Mouse (Mus musculus): ENCODE measurements around the gene Klk1b24. TPM values are rescaled to one million over a fixed set of nuclear protein-coding genes. Genes with fewer than 3 reads are reported as not detected.
"Not testable (repeated sequence)": the region's sequence is repeated elsewhere in the genome, so short reads cannot be mapped to it uniquely, and the experiment has no call there.

Klk1b24 gene
- not detected in 2 replicates for polyA plus RNA-seq (2015; fragmentation: Nextera tagmentation; extraction: Ambion mirVana)

DNA sequence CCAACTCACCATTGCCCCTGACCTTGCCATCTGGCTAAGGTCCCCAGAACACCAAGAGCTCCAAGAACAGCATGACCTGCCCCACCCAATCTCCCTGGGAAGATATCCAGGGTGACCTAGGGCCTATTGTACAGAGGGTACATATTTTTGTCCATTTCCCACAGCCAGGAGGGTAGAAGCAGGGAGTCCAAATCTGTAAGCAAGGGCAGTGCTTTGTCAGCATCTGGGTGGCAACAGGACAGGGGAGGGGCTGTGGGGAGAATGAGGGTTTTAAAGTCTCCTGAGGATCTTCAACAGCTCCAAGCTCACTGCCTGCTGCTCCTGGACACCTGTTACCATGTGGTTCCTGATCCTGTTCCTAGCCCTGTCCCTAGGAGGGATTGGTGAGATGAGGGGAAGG, at the start of gene Klk1b24:
Gene Klk1b24 (plus strand): TSS at position 301 of the 400 bp plus-strand sequence.
- not testable (repeated sequence) for H3K27me3 ChIP-seq; H3K27ac ChIP-seq (replicated peaks); H3K9me3 ChIP-seq (replicated peaks); ATAC-seq (ENCODE audit: insufficient read depth); H3K9ac ChIP-seq; H3K4me3 ChIP-seq (replicated peaks); H3K4me1 ChIP-seq (replicated peaks); H3K36me3 ChIP-seq (replicated peaks); H3K4me2 ChIP-seq

- Histone ChIP-seq H3K4me3 (replicated peaks) (no peak overlapping the region), H3K9ac (no peak overlapping the region), H3K27me3 (no peaks in the 10 kb centered on the region), H3K27ac (replicated peaks) (no peak overlapping the region), H3K36me3 (replicated peaks) (no peaks in the 10 kb centered on the region), H3K9me3 (replicated peaks) (no peaks in the 10 kb centered on the region), H3K4me1 (replicated peaks) (no peaks in the 10 kb centered on the region), H3K4me2 (no peak overlapping the region)
- 54% methylated on average over 9 of the region's 9 CpGs for WGBS (ENCODE audit: insufficient replicate concordance)
- ATAC-seq (ENCODE audit: insufficient read depth), result no peak
These were observed 8.6 kb upstream of the Klk1b24 start for GRCm38 (mm10) chr7:44179299-44180045.

DNA sequence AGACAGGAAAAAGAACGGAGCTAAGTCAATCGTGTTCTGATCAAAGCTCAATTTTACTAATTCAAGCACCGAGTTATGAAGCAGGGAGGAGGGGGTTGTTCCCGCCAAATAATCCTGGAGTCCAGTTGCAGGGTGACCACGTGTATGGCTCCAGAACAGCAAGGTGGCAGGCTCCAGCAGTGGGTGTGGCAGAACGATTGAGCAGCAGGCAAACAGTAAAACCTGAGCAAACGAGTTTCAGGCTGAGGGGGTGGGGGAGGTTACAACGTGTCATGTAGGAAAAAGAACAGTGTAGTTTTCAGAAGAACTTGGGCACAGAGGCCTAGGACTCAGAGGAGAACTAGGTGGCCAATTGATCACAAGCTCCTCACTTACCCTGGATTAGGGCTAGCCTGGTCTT, 1.5 kb upstream of the Klk1b24 start:
- not testable (repeated sequence) for H3K27me3 ChIP-seq; H3K4me3 ChIP-seq (replicated peaks); H3K36me3 ChIP-seq (replicated peaks); ATAC-seq (ENCODE audit: insufficient read depth); H3K9ac ChIP-seq; H3K4me1 ChIP-seq (replicated peaks); H3K27ac ChIP-seq (replicated peaks); H3K9me3 ChIP-seq (replicated peaks); H3K4me2 ChIP-seq
- WGBS (ENCODE audit: insufficient replicate concordance), result 53% methylated on average over 8 of the region's 8 CpGs

DNA sequence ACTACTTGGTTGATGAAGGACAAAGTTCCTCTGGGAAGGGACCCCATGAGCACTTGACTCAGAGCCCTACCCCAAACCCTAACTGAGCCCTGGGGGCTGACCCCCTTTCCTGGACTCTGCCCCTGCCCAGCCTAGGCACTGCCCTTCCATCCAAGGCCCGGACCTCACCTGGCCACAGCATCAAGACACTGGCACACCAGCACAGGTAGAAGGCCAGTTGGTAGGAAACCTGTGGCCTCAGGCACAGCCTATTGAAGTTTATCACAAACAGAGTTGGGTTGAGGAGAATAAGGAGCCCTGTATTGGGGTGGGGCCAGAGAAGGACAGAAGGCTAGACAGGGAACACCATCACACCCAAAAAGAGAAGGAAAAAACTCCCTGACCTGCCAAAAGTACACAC, 5.4 kb downstream of the Klk1b24 start:
- not testable (repeated sequence) for ATAC-seq (ENCODE audit: insufficient read depth); H3K4me1 ChIP-seq (replicated peaks); H3K4me3 ChIP-seq (replicated peaks); H3K9me3 ChIP-seq (replicated peaks); H3K4me2 ChIP-seq; H3K27ac ChIP-seq (replicated peaks); H3K9ac ChIP-seq; H3K27me3 ChIP-seq; H3K36me3 ChIP-seq (replicated peaks)
- WGBS (ENCODE audit: insufficient replicate concordance), result 35% methylated on average over 1 of the region's 1 CpGs

DNA sequence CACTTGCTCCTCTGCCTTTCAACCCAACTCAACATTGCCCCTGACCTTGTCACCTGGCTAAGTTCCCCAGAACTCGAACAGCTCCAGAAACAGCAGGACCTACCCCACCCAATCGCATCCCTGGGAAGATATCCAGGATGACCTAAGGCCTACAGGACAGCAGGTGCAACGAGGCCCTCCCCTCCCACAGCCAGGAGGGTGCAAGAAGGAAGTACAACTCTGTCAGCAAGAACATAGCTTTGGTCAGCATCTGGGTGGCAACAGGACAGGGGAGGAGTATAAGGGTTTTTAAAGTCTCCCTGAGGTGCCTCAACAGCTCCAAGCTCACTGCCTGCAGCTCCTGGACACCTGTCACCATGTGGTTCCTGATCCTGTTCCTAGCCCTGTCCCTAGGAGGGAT, 9.9 kb downstream of the Klk1b24 start, which contains the start of gene Klk1b3:
Gene Klk1b3 (plus strand): TSS at position 301 of the 400 bp plus-strand sequence.
- WGBS (ENCODE audit: insufficient replicate concordance), result 36% methylated on average over 3 of the region's 3 CpGs
- no peak within 1 kb of the TSS for H3K4me2 ChIP-seq
- no peak within 1 kb of the TSS for H3K27ac ChIP-seq (replicated peaks)
- no peaks in the 10 kb centered on the region for H3K36me3 ChIP-seq (replicated peaks)
- H3K9me3 ChIP-seq (replicated peaks), result no peaks in the 10 kb centered on the region
- no peaks in the 10 kb centered on the region for H3K27me3 ChIP-seq
- no peak within 1 kb of the TSS for H3K4me3 ChIP-seq (replicated peaks)
- no peak for ATAC-seq (ENCODE audit: insufficient read depth)
- no peak within 1 kb of the TSS for H3K9ac ChIP-seq
- H3K4me1 ChIP-seq (replicated peaks), result no peaks in the 10 kb centered on the region

- WGBS (ENCODE audit: insufficient replicate concordance), result 26% methylated on average over 3 of the region's 3 CpGs
- not testable (repeated sequence) for H3K27ac ChIP-seq (replicated peaks); ATAC-seq (ENCODE audit: insufficient read depth); H3K9ac ChIP-seq; H3K27me3 ChIP-seq; H3K4me2 ChIP-seq; H3K4me3 ChIP-seq (replicated peaks); H3K36me3 ChIP-seq (replicated peaks); H3K9me3 ChIP-seq (replicated peaks); H3K4me1 ChIP-seq (replicated peaks)
These were observed 19.1 kb downstream of the Klk1b24 start, which contains the start of gene Klk1b4 for GRCm38 (mm10) chr7:44207135-44207534. Klk1b4 (plus strand) TSS chr7:44207435.

DNA sequence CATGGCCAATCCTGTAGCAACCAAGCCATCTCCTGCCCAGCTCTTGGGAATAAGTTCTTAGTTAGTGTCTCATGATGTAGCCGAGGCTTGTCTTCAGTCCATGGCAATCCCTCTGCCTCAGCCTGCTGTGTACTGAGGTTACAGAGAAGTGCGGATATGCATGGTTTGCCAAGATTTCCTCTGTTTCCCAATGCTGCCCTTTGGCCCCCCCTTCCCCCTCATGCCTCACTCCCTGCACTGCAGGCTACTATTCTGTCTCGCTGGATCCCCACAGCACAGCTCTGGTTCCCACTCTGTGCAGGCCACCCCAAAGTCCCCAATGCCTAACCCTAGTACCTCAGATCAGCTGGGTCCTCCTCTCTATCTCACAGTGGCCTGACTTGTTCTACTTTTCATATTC, 20.3 kb downstream of the Klk1b24 start:
- H3K4me2 ChIP-seq, result no peak overlapping the region
- no peak overlapping the region for H3K9ac ChIP-seq
- WGBS (ENCODE audit: insufficient replicate concordance), result 40% methylated on average over 3 of the region's 3 CpGs
- H3K27ac ChIP-seq (replicated peaks), result no peak overlapping the region
- H3K27me3 ChIP-seq, result no peaks in the 10 kb centered on the region
- no peak for ATAC-seq (ENCODE audit: insufficient read depth)
- H3K9me3 ChIP-seq (replicated peaks), result no peaks in the 10 kb centered on the region
- H3K4me1 ChIP-seq (replicated peaks), result no peaks in the 10 kb centered on the region
- H3K36me3 ChIP-seq (replicated peaks), result no peaks in the 10 kb centered on the region
- H3K4me3 ChIP-seq (replicated peaks), result no peak overlapping the region

DNA sequence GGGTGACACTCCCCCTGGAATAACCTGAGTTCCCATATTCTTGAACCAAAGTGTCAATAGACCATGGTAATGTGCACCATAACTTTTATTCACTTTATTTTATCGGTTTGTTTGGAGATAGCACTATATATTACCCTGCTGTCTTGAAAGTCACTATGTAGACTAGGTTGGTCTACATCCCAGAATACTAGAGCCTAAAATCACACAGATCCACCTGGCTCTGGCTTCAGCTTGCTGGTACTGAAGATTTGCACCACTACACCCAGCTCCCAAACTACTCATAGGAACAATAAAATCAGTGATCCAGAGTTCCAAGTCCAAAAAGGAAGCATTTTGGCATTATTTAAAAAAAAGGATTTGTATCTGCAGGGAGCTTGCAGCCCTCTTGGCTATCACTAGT, 27.6 kb downstream of the Klk1b24 start, which contains the start of gene Klk1b5:
Gene Klk1b5 (plus strand): TSS at position 301 of the 400 bp plus-strand sequence.
- H3K4me1 ChIP-seq (replicated peaks), result no peaks in the 10 kb centered on the region
- H3K4me2 ChIP-seq, result no peak within 1 kb of the TSS
- no peaks in the 10 kb centered on the region for H3K36me3 ChIP-seq (replicated peaks)
- no peak within 1 kb of the TSS for H3K4me3 ChIP-seq (replicated peaks)
- H3K9ac ChIP-seq, result no peak within 1 kb of the TSS
- ATAC-seq (ENCODE audit: insufficient read depth), result no peak
- 52% methylated on average over 1 of the region's 1 CpGs for WGBS (ENCODE audit: insufficient replicate concordance)
- no peaks in the 10 kb centered on the region for H3K9me3 ChIP-seq (replicated peaks)
- no peaks in the 10 kb centered on the region for H3K27me3 ChIP-seq
- H3K27ac ChIP-seq (replicated peaks), result no peak within 1 kb of the TSS

- H3K27ac ChIP-seq (replicated peaks); H3K4me3 ChIP-seq (replicated peaks); H3K4me1 ChIP-seq (replicated peaks); ATAC-seq (ENCODE audit: insufficient read depth); H3K9me3 ChIP-seq (replicated peaks); H3K27me3 ChIP-seq; H3K4me2 ChIP-seq; H3K9ac ChIP-seq; H3K36me3 ChIP-seq (replicated peaks): not testable (repeated sequence)
- WGBS (ENCODE audit: insufficient replicate concordance), result 47% methylated on average over 8 of the region's 10 CpGs
These were observed 33.6 kb downstream of the Klk1b24 start for GRCm38 (mm10) chr7:44221601-44222000.

GRCm38 (mm10) chr7:44222335-44222734, 34.3 kb downstream of the Klk1b24 start:
- not testable (repeated sequence) for H3K4me1 ChIP-seq (replicated peaks); ATAC-seq (ENCODE audit: insufficient read depth)
- 51% methylated on average over 6 of the region's 6 CpGs for WGBS (ENCODE audit: insufficient replicate concordance)

GRCm38 (mm10) chr7:44225076-44225475, 37.0 kb downstream of the Klk1b24 start, which contains the start of gene Klk1:
Klk1 (plus strand) TSS chr7:44225360.
- no peaks in the 10 kb centered on the region for H3K9me3 ChIP-seq (replicated peaks)
- no peak within 1 kb of the TSS for H3K4me2 ChIP-seq
- no peaks in the 10 kb centered on the region for H3K36me3 ChIP-seq (replicated peaks)
- no peaks in the 10 kb centered on the region for H3K27me3 ChIP-seq
- H3K27ac ChIP-seq (replicated peaks), result no peak within 1 kb of the TSS
- no peaks in the 10 kb centered on the region for H3K4me1 ChIP-seq (replicated peaks)
- no peak for ATAC-seq (ENCODE audit: insufficient read depth)
- H3K4me3 ChIP-seq (replicated peaks), result no peak within 1 kb of the TSS
- no peak within 1 kb of the TSS for H3K9ac ChIP-seq
- whole genome bisulfite sequencing (ENCODE audit: insufficient replicate concordance), result 26% methylated on average over 1 of the region's 1 CpGs

More at GRCm38 (mm10) chr7:44222335-44222734, 34.3 kb downstream of the Klk1b24 start:
- H3K9ac ChIP-seq; H3K4me3 ChIP-seq (replicated peaks); H3K4me2 ChIP-seq; H3K9me3 ChIP-seq (replicated peaks); H3K36me3 ChIP-seq (replicated peaks); H3K27ac ChIP-seq (replicated peaks); H3K27me3 ChIP-seq: not testable (repeated sequence)

DNA sequence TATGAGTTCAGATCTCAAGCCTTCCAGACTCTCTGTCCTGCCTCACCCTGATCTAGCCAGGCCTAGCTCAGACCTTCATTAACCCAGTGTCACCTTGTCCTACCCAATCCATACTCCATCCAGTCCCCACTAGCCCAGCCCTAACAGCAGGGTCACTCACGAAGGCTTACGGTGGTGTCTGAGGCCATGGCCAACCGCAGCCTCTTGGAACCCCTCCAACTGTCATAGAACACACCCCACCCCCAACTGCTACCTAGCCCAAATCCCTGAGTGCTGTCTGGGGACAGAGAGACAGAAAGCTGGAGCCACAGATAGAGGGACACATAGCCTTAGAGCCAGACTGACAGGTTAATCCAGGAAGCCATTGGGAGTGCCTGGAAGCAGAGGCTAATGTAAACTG, 47.9 kb downstream of the Klk1b24 start, which contains the start of gene Gm36864:
Gene Gm36864 (plus strand): TSS at position 269 of the 400 bp plus-strand sequence.
- Histone ChIP-seq H3K36me3 (replicated peaks) (no peaks in the 10 kb centered on the region), H3K9ac (no peak within 1 kb of the TSS), H3K4me2 (no peak within 1 kb of the TSS), H3K27me3 (no peaks in the 10 kb centered on the region), H3K27ac (replicated peaks) (no peak within 1 kb of the TSS), H3K4me1 (replicated peaks) (0 out of 2 replicates have a peak, but pooled peaks cover 2% of the 10 kb centered on the region), H3K4me3 (replicated peaks) (no peak within 1 kb of the TSS), H3K9me3 (replicated peaks) (no peaks in the 10 kb centered on the region)
- WGBS (ENCODE audit: insufficient replicate concordance), result 49% methylated on average over 3 of the region's 3 CpGs
- ATAC-seq (ENCODE audit: insufficient read depth), result no peak

All from liver, embryonic 15.5 days (tissue).